Mouse (Mus musculus) intestine, embryonic 16.5 days (tissue): Measurements from ENCODE around the gene Taldo1. TPM values are rescaled to one million over a fixed set of nuclear protein-coding genes. Genes with fewer than 3 reads are reported as not detected.

Experiments used
- ATAC-seq: fragments of 200-750 bp; cut with Nextera tagmentation; 2 replicates; pipeline ENCODE4 v1.8.0; 2017; ENCODE audit warnings: moderate TSS enrichment, moderate library complexity
- H3K27ac ChIP-seq: fragments of 300-500 bp; sonication (generic); 2 replicates; pipeline ENCODE4 v1.5.1; 2014; ENCODE audit warnings: mild to moderate bottlenecking, low read length
- H3K27me3 ChIP-seq: fragments of 300-500 bp; sonication (generic); replicated peaks from 2 replicates; pipeline ENCODE4 v1.6.1; 2014; ENCODE audit warnings: low read length, control low read depth, mixed read lengths; ENCODE audit not compliant: control insufficient read depth, insufficient read depth
- H3K36me3 ChIP-seq: fragments of 300-500 bp; sonication (generic); 2 replicates; pipeline ENCODE4 v1.6.1; 2014; ENCODE audit warnings: low read length, control low read depth; ENCODE audit not compliant: control insufficient read depth, insufficient read depth
- H3K4me1 ChIP-seq: fragments of 300-500 bp; sonication (generic); 2 replicates; pipeline ENCODE4 v1.6.1; 2014; ENCODE audit warnings: low read length, control low read depth, mixed read lengths; ENCODE audit not compliant: control insufficient read depth, insufficient read depth
- H3K4me2 ChIP-seq: fragments of 300-500 bp; sonication (generic); 2 replicates; pipeline ENCODE4 v1.6.1; 2014; ENCODE audit warnings: low read depth, low read length, control low read depth
- H3K4me3 ChIP-seq: fragments of 300-500 bp; sonication (generic); 2 replicates; pipeline ENCODE4 v1.5.1; 2014; ENCODE audit warnings: mild to moderate bottlenecking, low read length
- H3K9ac ChIP-seq: fragments of 300-500 bp; sonication (generic); 2 replicates; pipeline ENCODE4 v1.6.1; 2014; ENCODE audit warnings: low read depth, low read length
- H3K9me3 ChIP-seq: fragments of 300-500 bp; sonication (generic); 2 replicates; pipeline ENCODE4 v1.6.1; 2016; ENCODE audit warnings: low read length, control low read depth; ENCODE audit not compliant: control insufficient read depth
- WGBS: fragments of 180-500 bp; shearing (Covaris S2); extraction: QIAGEN DNeasy Blood & Tissue Kit; methylation state at CpG from one replicate; pipeline ENCODE4 v1.1.7; 2014; 5-methylcytosine and 5-hydroxymethylcytosine counted together
- polyA plus RNA-seq: library from polyadenylated mRNA; unstranded; fragments of >200 nt; fragmentation: Nextera tagmentation; extraction: Ambion mirVana; gene quantifications from 2 replicates; pipeline ENCODE4 v1.2.1, GENCODE M21; 2015

The Taldo1 gene
- polyA plus RNA-seq, 1 experiment from 2014 or later = 567 TPM

GRCm38 (mm10) chr7:141435856-141436522 is 44.0 kb downstream of the Taldo1 start:
- Histone ChIP-seq H3K4me3 (no peak overlapping the region), H3K4me1 (peaks cover 31% of the 10 kb centered on the region), H3K36me3 (peaks cover 18% of the 10 kb centered on the region), H3K4me2 (peak overlapping the region; percentile 94), H3K9ac (peak overlapping the region; percentile 85; the same call in 1 of the 2 replicates), H3K27ac (peak overlapping the region; percentile 48), H3K9me3 (no peaks in the 10 kb centered on the region), H3K27me3 (no peaks in the 10 kb centered on the region)
- no peak for ATAC-seq
- 73% methylated on average over 9 of the region's 9 CpGs for WGBS

GRCm38 (mm10) chr7:141436523-141436892 is 44.5 kb downstream of the Taldo1 start:
- no peaks in the 10 kb centered on the region for H3K27me3 ChIP-seq
- peaks cover 15% of the 10 kb centered on the region for H3K36me3 ChIP-seq
- peaks cover 31% of the 10 kb centered on the region for H3K4me1 ChIP-seq
- peak overlapping the region; percentile 85 for H3K9ac ChIP-seq
- peak overlapping the region; percentile 94 for H3K4me2 ChIP-seq
- H3K27ac ChIP-seq = peak overlapping the region; percentile 43
- WGBS = 48% methylated on average over 2 of the region's 2 CpGs
- peak overlapping the region; percentile 75 for H3K4me3 ChIP-seq
- H3K9me3 ChIP-seq = no peaks in the 10 kb centered on the region
- no peak for ATAC-seq

GRCm38 (mm10) chr7:141437178-141438120 is 45.5 kb downstream of the Taldo1 start, which contains the start of gene Slc25a22:
Gene Slc25a22, minus strand, starts transcription at chr7:141437892.
- H3K27ac ChIP-seq = peak within 1 kb of the TSS; percentile 43
- peak within 1 kb of the TSS; percentile 94 for H3K4me2 ChIP-seq
- H3K4me3 ChIP-seq = peak within 1 kb of the TSS; percentile 75
- peaks cover 35% of the 10 kb centered on the region for H3K4me1 ChIP-seq
- WGBS = 6% methylated on average over 50 of the region's 53 CpGs
- peaks cover 10% of the 10 kb centered on the region for H3K36me3 ChIP-seq
- no peaks in the 10 kb centered on the region for H3K9me3 ChIP-seq
- ATAC-seq = peak; percentile 82
- H3K27me3 ChIP-seq = no peaks in the 10 kb centered on the region
- peak within 1 kb of the TSS; percentile 85 for H3K9ac ChIP-seq

GRCm38 (mm10) chr7:141438201-141438968 is 46.4 kb downstream of the Taldo1 start:
- peaks cover 9% of the 10 kb centered on the region for H3K36me3 ChIP-seq
- H3K4me3 ChIP-seq = no peak overlapping the region
- no peak overlapping the region for H3K4me2 ChIP-seq
- H3K27me3 ChIP-seq = no peaks in the 10 kb centered on the region
- ATAC-seq = no peak
- no peak overlapping the region for H3K27ac ChIP-seq
- peaks cover 44% of the 10 kb centered on the region for H3K4me1 ChIP-seq
- H3K9ac ChIP-seq = no peak overlapping the region; the same call in 1 of the 2 replicates
- 90% methylated on average over 12 of the region's 12 CpGs for WGBS
- H3K9me3 ChIP-seq = no peaks in the 10 kb centered on the region

GRCm38 (mm10) chr7:141439140-141439679 is 47.2 kb downstream of the Taldo1 start:
- no peak for ATAC-seq
- Histone ChIP-seq H3K4me1 (peaks cover 42% of the 10 kb centered on the region), H3K9me3 (no peaks in the 10 kb centered on the region), H3K9ac (no peak overlapping the region), H3K36me3 (peaks cover 5% of the 10 kb centered on the region; the same call in 1 of the 2 replicates), H3K4me3 (no peak overlapping the region), H3K27ac (no peak overlapping the region), H3K4me2 (no peak overlapping the region), H3K27me3 (no peaks in the 10 kb centered on the region)
- WGBS = 95% methylated on average over 10 of the region's 10 CpGs

GRCm38 (mm10) chr7:141439811-141440210 is 47.8 kb downstream of the Taldo1 start:
- H3K9me3 ChIP-seq = no peaks in the 10 kb centered on the region
- no peak overlapping the region for H3K4me3 ChIP-seq
- no peak overlapping the region for H3K9ac ChIP-seq
- H3K27me3 ChIP-seq = no peaks in the 10 kb centered on the region
- H3K27ac ChIP-seq = no peak overlapping the region
- ATAC-seq = no peak
- peaks cover 37% of the 10 kb centered on the region for H3K4me1 ChIP-seq
- H3K36me3 ChIP-seq = peaks cover 5% of the 10 kb centered on the region; the same call in 1 of the 2 replicates
- WGBS = 95% methylated on average over 11 of the region's 11 CpGs
- H3K4me2 ChIP-seq = no peak overlapping the region

GRCm38 (mm10) chr7:141440613-141441012 is 48.6 kb downstream of the Taldo1 start:
- WGBS = 23% methylated on average over 6 of the region's 6 CpGs
- H3K4me3 ChIP-seq = no peak overlapping the region
- no peak overlapping the region for H3K4me2 ChIP-seq

GRCm38 (mm10) chr7:141441460-141441859 is 49.5 kb downstream of the Taldo1 start:
- WGBS = 88% methylated on average over 9 of the region's 9 CpGs
- Histone ChIP-seq H3K27me3 (no peaks in the 10 kb centered on the region), H3K9me3 (no peaks in the 10 kb centered on the region), H3K4me2 (no peak overlapping the region), H3K27ac (no peak overlapping the region), H3K9ac (peak overlapping the region; percentile 71; the same call in 1 of the 2 replicates), H3K4me3 (no peak overlapping the region), H3K4me1 (peaks cover 23% of the 10 kb centered on the region), H3K36me3 (peaks cover 5% of the 10 kb centered on the region; the same call in 1 of the 2 replicates)
- ATAC-seq = no peak

More at GRCm38 (mm10) chr7:141440613-141441012, 48.6 kb downstream of the Taldo1 start:
- H3K9ac ChIP-seq = no peak overlapping the region
- no peaks in the 10 kb centered on the region for H3K9me3 ChIP-seq
- no peaks in the 10 kb centered on the region for H3K27me3 ChIP-seq
- no peak overlapping the region for H3K27ac ChIP-seq
- H3K4me1 ChIP-seq = peaks cover 30% of the 10 kb centered on the region
- peaks cover 5% of the 10 kb centered on the region; the same call in 1 of the 2 replicates for H3K36me3 ChIP-seq
- ATAC-seq = no peak
